19 mouse cellular contexts compared by ENCODE assay signal in the genomic region with DNA sequence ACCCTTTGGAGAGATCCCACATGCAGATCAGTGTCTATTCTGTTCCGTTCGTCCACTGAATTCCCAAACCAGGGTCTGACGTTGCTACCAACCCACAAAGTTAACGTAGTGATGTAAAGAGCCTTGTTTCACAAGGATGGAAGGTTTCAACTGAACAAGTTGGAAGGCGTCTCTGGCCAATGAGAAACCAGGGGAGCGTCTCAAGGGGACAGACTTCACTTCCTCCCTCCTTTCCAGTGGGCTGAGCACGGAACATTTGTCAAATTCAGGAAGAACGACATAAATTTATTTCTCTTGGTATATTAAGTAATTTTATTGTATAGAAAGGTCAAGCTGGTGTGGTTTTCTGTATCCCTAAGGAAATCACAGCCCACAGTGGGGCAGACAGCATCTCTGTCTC. TPM values are rescaled to one million over a fixed set of nuclear protein-coding genes. Genes with fewer than 3 reads are reported as not detected.
"Had no signal": no experiment of that assay in that cellular context is flagged by ENCODE, and none has a peak within 500 bp of the region (broad histone marks: within the 10 kb centered on the region; RNA-seq: fewer than 3 reads in every experiment).

No protein-coding gene starts in this region.

- DNase-seq: lung, adult 18-20 months; lung, postnatal 10 days; lung, postnatal 4 days; midbrain, embryonic 14.5 days; right cerebral cortex, postnatal 14 days; thymus, adult 2 months; thymus, postnatal 25 days; thymus, postnatal 4 days had no signal

- H3K9me3 ChIP-seq: midbrain, embryonic 10.5 days; midbrain, embryonic 12.5 days; neural tube, embryonic 12.5 days; stomach, embryonic 15.5 days had no signal

- ATAC-seq: midbrain, embryonic 16.5 days had no signal

- H3K9ac ChIP-seq: liver, embryonic 14.5 days; lung, embryonic 14.5 days; midbrain, embryonic 12.5 days; neural tube, embryonic 12.5 days; stomach, embryonic 15.5 days had no signal

- H3K36me3 ChIP-seq: midbrain, embryonic 10.5 days; midbrain, embryonic 12.5 days; neural tube, embryonic 12.5 days; stomach, embryonic 15.5 days had no signal

- H3K27me3 ChIP-seq: megakaryocyte, embryonic 14.5 days; midbrain, embryonic 12.5 days; neural tube, embryonic 12.5 days; stomach, embryonic 15.5 days had no signal

- H3K4me1 ChIP-seq: megakaryocyte, embryonic 14.5 days; midbrain, embryonic 10.5 days; midbrain, embryonic 12.5 days; neural tube, embryonic 12.5 days; stomach, embryonic 15.5 days had no signal

- H3K4me3 ChIP-seq: megakaryocyte, embryonic 14.5 days; midbrain, embryonic 10.5 days; midbrain, embryonic 12.5 days; neural tube, embryonic 12.5 days; stomach, embryonic 15.5 days had no signal

- H3K4me2 ChIP-seq: midbrain, embryonic 12.5 days; neural tube, embryonic 12.5 days; stomach, embryonic 15.5 days had no signal

- H3K27ac ChIP-seq: liver, embryonic 14.5 days; midbrain, embryonic 10.5 days; midbrain, embryonic 12.5 days; neural tube, embryonic 12.5 days; stomach, embryonic 15.5 days; stomach, postnatal 0 days had no signal

RNA-seq across cellular contexts. Expression of gene Col19a1, which starts 38.2 kb away (rescaled TPM):
- total RNA-seq: monocyte, adult 5-6 weeks; neutrophil, adult 5-6 weeks had no signal
- polyA plus RNA-seq: liver, embryonic 14.5 days; lung, embryonic 14.5 days had no signal
